21 mouse cellular contexts compared by ENCODE assay signal in the genomic region with DNA sequence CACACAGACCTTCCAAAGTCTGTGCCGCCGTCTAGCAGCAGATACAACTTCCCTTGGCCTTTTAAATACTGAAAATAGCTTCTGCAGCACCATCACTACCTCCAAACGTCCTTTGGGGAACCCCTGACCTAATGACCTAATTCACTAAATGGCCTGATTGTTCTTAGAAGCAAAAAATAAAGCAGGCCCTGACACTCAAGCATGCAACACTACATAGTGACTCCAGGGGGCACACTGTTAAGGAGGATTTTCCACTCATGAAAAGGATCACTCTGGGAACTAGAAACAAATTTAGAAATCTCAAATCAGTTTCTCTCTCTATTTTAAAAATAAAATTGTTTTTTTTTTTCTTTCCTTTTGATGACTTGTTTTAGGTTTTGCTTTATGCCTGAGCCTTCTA. TPM values are rescaled to one million over a fixed set of nuclear protein-coding genes. Genes with fewer than 3 reads are reported as not detected.
DNase-seq lines count a peak whose midpoint lies in the region; ATAC-seq and TF ChIP-seq lines count a peak whose summit lies in the region.
"Had no signal": no experiment of that assay in that cellular context is flagged by ENCODE, and none has a peak within 500 bp of the region (broad histone marks: within the 10 kb centered on the region; RNA-seq: fewer than 3 reads in every experiment).

No protein-coding gene starts in this region.

- intact Hi-C loops in gastrocnemius, postnatal 14 days (cut with DNase I; ENCODE audit: low total_unique reads): no loop called here

- no peak overlapping the region for H3K4me3 ChIP-seq in kidney, postnatal 0 days (replicated peaks; ENCODE audit: low read depth, low read length)
- no peak overlapping the region for H3K4me3 ChIP-seq in kidney, embryonic 16.5 days (ENCODE audit: low read length)
- H3K4me3 ChIP-seq: embryonic facial prominence, embryonic 13.5 days; forebrain, embryonic 15.5 days; heart, embryonic 13.5 days; hindbrain, embryonic 12.5 days; midbrain, embryonic 13.5 days; neural tube, embryonic 12.5 days; stomach, embryonic 15.5 days had no signal

- H3K27ac ChIP-seq in kidney, postnatal 0 days: no peak overlapping the region
- no peak overlapping the region for H3K27ac ChIP-seq in kidney, embryonic 16.5 days (ENCODE audit: low read length)
- H3K27ac ChIP-seq: embryonic facial prominence, embryonic 13.5 days; forebrain, embryonic 15.5 days; heart, embryonic 13.5 days; hindbrain, embryonic 12.5 days; midbrain, embryonic 13.5 days; neural tube, embryonic 12.5 days; stomach, embryonic 15.5 days had no signal

- 64% methylated on average over 3 of the region's 3 CpGs for WGBS in kidney, postnatal 0 days
- WGBS in kidney, embryonic 16.5 days: 63% methylated on average over 3 of the region's 3 CpGs

- no peaks in the 10 kb centered on the region for H3K9me3 ChIP-seq in kidney, postnatal 0 days (replicated peaks; ENCODE audit: low read length)
- H3K9me3 ChIP-seq in kidney, embryonic 16.5 days (ENCODE audit: low read length): no peaks in the 10 kb centered on the region
- H3K9me3 ChIP-seq: embryonic facial prominence, embryonic 13.5 days; forebrain, embryonic 15.5 days; heart, embryonic 13.5 days; hindbrain, embryonic 12.5 days; midbrain, embryonic 13.5 days; neural tube, embryonic 12.5 days; stomach, embryonic 15.5 days had no signal

- peak; percentile 21 for DNase-seq in embryo, embryonic 10.5 days (ENCODE audit: low spot score)
- DNase-seq in embryo, embryonic 10 days (ENCODE audit: low spot score): no peak
- peak; percentile 31 for DNase-seq in kidney, postnatal 0 days (ENCODE audit: low spot score)
- DNase-seq in 416B (ENCODE audit: low read depth): peak; percentile 30
- peak; percentile 42 for DNase-seq in induced T-regulatory cell, adult 2 months (ENCODE audit: low read depth)
- DNase-seq in gastrocnemius, postnatal 14 days: no peak
- no peak for DNase-seq in cerebellum, adult 9-11 months
- DNase-seq: cerebellum, adult 8-10 months; gastrocnemius, postnatal 25 days; kidney, adult 18-20 months; kidney, postnatal 4 days; lung, postnatal 36 days; thymus, postnatal 25 days had no signal

- H3K9ac ChIP-seq in kidney, postnatal 0 days (ENCODE audit: low read depth, low read length): no peak overlapping the region
- H3K9ac ChIP-seq in kidney, embryonic 16.5 days (replicated peaks; ENCODE audit: low read length): no peak overlapping the region
- H3K9ac ChIP-seq: embryonic facial prominence, embryonic 13.5 days; forebrain, embryonic 15.5 days; heart, embryonic 13.5 days; hindbrain, embryonic 12.5 days; midbrain, embryonic 13.5 days; neural tube, embryonic 12.5 days; stomach, embryonic 15.5 days had no signal

- TF ChIP-seq CTCF in kidney, postnatal 0 days (IDR thresholded peaks at IDR 0.05; ENCODE audit: low read depth): peak; percentile 50

- no peak for ATAC-seq in kidney, postnatal 0 days (replicated peaks; ENCODE audit: low FRiP score, low read depth)
- ATAC-seq in kidney, embryonic 16.5 days (ENCODE audit: low FRiP score, low TSS enrichment): no peak
- ATAC-seq: forebrain, embryonic 15.5 days; midbrain, embryonic 13.5 days had no signal

- H3K4me1 ChIP-seq in kidney, postnatal 0 days (replicated peaks; ENCODE audit: insufficient read depth, low read length): no peaks in the 10 kb centered on the region
- H3K4me1 ChIP-seq in kidney, embryonic 16.5 days (ENCODE audit: insufficient read depth, low read length): no peaks in the 10 kb centered on the region
- H3K4me1 ChIP-seq: forebrain, embryonic 15.5 days; hindbrain, embryonic 12.5 days; midbrain, embryonic 13.5 days; neural tube, embryonic 12.5 days; stomach, embryonic 15.5 days had no signal

- H3K36me3 ChIP-seq in kidney, postnatal 0 days (ENCODE audit: insufficient read depth, low read length): peaks cover 67% of the 10 kb centered on the region
- H3K36me3 ChIP-seq in kidney, embryonic 16.5 days (ENCODE audit: insufficient read depth, low read length): peaks cover 78% of the 10 kb centered on the region

- H3K27me3 ChIP-seq in kidney, postnatal 0 days (ENCODE audit: insufficient read depth, low read length): no peaks in the 10 kb centered on the region
- no peaks in the 10 kb centered on the region for H3K27me3 ChIP-seq in kidney, embryonic 16.5 days (ENCODE audit: insufficient read depth, low read length)
- H3K27me3 ChIP-seq: embryonic facial prominence, embryonic 13.5 days; forebrain, embryonic 15.5 days; heart, embryonic 13.5 days; hindbrain, embryonic 12.5 days; midbrain, embryonic 13.5 days; neural tube, embryonic 12.5 days; stomach, embryonic 15.5 days had no signal

- no peak overlapping the region for H3K4me2 ChIP-seq in kidney, postnatal 0 days (ENCODE audit: low read length)
- no peak overlapping the region for H3K4me2 ChIP-seq in kidney, embryonic 16.5 days (replicated peaks; ENCODE audit: low read depth, low read length)
- H3K4me2 ChIP-seq: embryonic facial prominence, embryonic 13.5 days; forebrain, embryonic 15.5 days; heart, embryonic 13.5 days; hindbrain, embryonic 12.5 days; midbrain, embryonic 13.5 days; neural tube, embryonic 12.5 days; stomach, embryonic 15.5 days had no signal

RNA-seq across cellular contexts. Expression of gene Anapc5, which starts 15.6 kb away (rescaled TPM):
- polyA plus RNA-seq in kidney, postnatal 0 days (2015; fragmentation: Nextera tagmentation; extraction: Ambion mirVana): 258 and 302 TPM in 2 replicates
- 441 and 462 TPM in 2 replicates for polyA plus RNA-seq in kidney, embryonic 16.5 days (2015; fragmentation: Nextera tagmentation; extraction: Ambion mirVana)
- 100 to 1,000 TPM; 140 to 150 TPM for total RNA-seq in gastrocnemius, postnatal 14 days (2021)

RNA-seq across cellular contexts. Expression of gene Camkk2, which starts 26.3 kb away (rescaled TPM):
- polyA plus RNA-seq in kidney, postnatal 0 days (2015; fragmentation: Nextera tagmentation; extraction: Ambion mirVana): 38.9 and 43.1 TPM in 2 replicates
- 35.6 and 44.7 TPM in 2 replicates for polyA plus RNA-seq in kidney, embryonic 16.5 days (2015; fragmentation: Nextera tagmentation; extraction: Ambion mirVana)
- total RNA-seq in gastrocnemius, postnatal 14 days (2021): 1 to 10 TPM; 8.6 to 8.8 TPM

RNA-seq across cellular contexts. Expression of gene Rnf34, which starts 44.3 kb away (rescaled TPM):
- polyA plus RNA-seq in kidney, postnatal 0 days (2015; fragmentation: Nextera tagmentation; extraction: Ambion mirVana): 33.3 and 33.9 TPM in 2 replicates
- 42.3 and 42.7 TPM in 2 replicates for polyA plus RNA-seq in kidney, embryonic 16.5 days (2015; fragmentation: Nextera tagmentation; extraction: Ambion mirVana)
- total RNA-seq in gastrocnemius, postnatal 14 days (2021): 10 to 100 TPM; 14.9 to 17.6 TPM

Comparison
In these comparisons a context has a peak if more than half of its experiments do, and no peak if none do; other contexts are left out.
1. DNase-seq: peak in embryo, embryonic 10.5 days (single experiment), kidney, postnatal 0 days (single experiment), 416B (single experiment) and induced T-regulatory cell, adult 2 months (single experiment); none in embryo, embryonic 10 days (single experiment), gastrocnemius, postnatal 14 days (single experiment) and cerebellum, adult 9-11 months (single experiment).